Mouse (Mus musculus) midbrain, embryonic 14.5 days (tissue): ENCODE measurements at regions not wholly inside any gene's neighbourhood (a gene's known extent, or its start where the extent isn't known, plus 50 kb on each side); places are given as distances from the start of the nearest gene placed in this dataset.

ENCODE experiments used
- ATAC-seq: fragments of 200-750 bp; cut with Nextera tagmentation; 2 replicates; pipeline ENCODE4 v1.8.0; 2017; ENCODE audit warnings: moderate number of reproducible peaks, moderate library complexity; ENCODE audit not compliant: low FRiP score, low TSS enrichment
- DNase-seq: peaks from one replicate; pipeline ENCODE4 v3.0.0-alpha.2; 2015
- H3K27ac ChIP-seq: fragments of 300-500 bp; sonication (generic); replicated peaks from 2 replicates; pipeline ENCODE4 v1.5.1; 2014; ENCODE audit warnings: mild to moderate bottlenecking, low read depth, low read length, moderate library complexity
- H3K27me3 ChIP-seq: fragments of 300-500 bp; sonication (generic); 2 replicates; pipeline ENCODE4 v1.6.1; 2014; ENCODE audit warnings: low read length, control low read depth, mixed read lengths; ENCODE audit not compliant: control insufficient read depth, insufficient read depth
- H3K36me3 ChIP-seq: fragments of 300-500 bp; sonication (generic); 2 replicates; pipeline ENCODE4 v1.6.1; 2014; ENCODE audit warnings: low read length, control low read depth; ENCODE audit not compliant: control insufficient read depth, insufficient read depth
- H3K4me1 ChIP-seq: fragments of 300-500 bp; sonication (generic); 2 replicates; pipeline ENCODE4 v1.6.1; 2014; ENCODE audit warnings: mild to moderate bottlenecking, antibody characterized with exemption, low read length, control low read depth; ENCODE audit not compliant: control insufficient read depth, insufficient read depth
- H3K4me2 ChIP-seq: fragments of 300-500 bp; sonication (generic); 2 replicates; pipeline ENCODE4 v1.6.1; 2014; ENCODE audit warnings: mild to moderate bottlenecking, low read length, moderate library complexity
- H3K4me3 ChIP-seq: fragments of 300-500 bp; sonication (generic); replicated peaks from 2 replicates; pipeline ENCODE4 v1.5.1; 2014; ENCODE audit warnings: low read depth, low read length
- H3K9ac ChIP-seq: fragments of 300-500 bp; sonication (generic); replicated peaks from 2 replicates; pipeline ENCODE4 v1.6.1; 2014; ENCODE audit warnings: mild to moderate bottlenecking, low read length, moderate library complexity
- H3K9me3 ChIP-seq: fragments of 300-500 bp; sonication (generic); 2 replicates; pipeline ENCODE4 v1.6.1; 2016; ENCODE audit warnings: low read length, control low read depth, mixed read lengths; ENCODE audit not compliant: control insufficient read depth
- WGBS: fragments of 180-500 bp; shearing (Covaris S2); extraction: QIAGEN DNeasy Blood & Tissue Kit; methylation state at CpG from one replicate; pipeline ENCODE4 v1.1.7; 2014; 5-methylcytosine and 5-hydroxymethylcytosine counted together

- Histone ChIP-seq H3K9me3 (no peaks in the 10 kb centered on the region), H3K36me3 (no peaks in the 10 kb centered on the region), H3K4me1 (no peaks in the 10 kb centered on the region), H3K4me3 (no peak overlapping the region), H3K27ac (no peak overlapping the region), H3K9ac (no peak overlapping the region), H3K27me3 (no peaks in the 10 kb centered on the region), H3K4me2 (no peak overlapping the region)
- 83% methylated on average over 1 of the region's 1 CpGs for WGBS
- DNase-seq, result no peak
- ATAC-seq, result no peak
Measured at GRCm38 (mm10) chr16:51393871-51394270, 637.2 kb upstream of the Cblb start.
